Mouse (Mus musculus) hematopoietic stem cell, adult 5-6 weeks (primary cell): ENCODE results near the gene Dus2. TPM values are rescaled to one million over a fixed set of nuclear protein-coding genes. Genes with fewer than 3 reads are reported as not detected.

ENCODE experiments used
- total RNA-seq: library from RNA; stranded (forward); fragments of 172-1452, 232-1000 nt; gene quantifications from 2 replicates; pipeline ENCODE4 v1.2.3, GENCODE M21; 2017

Dus2 gene
- total RNA-seq, 1 experiment from 2014 or later = 14.4 TPM

Other genes starting within 250 kb of the Dus2 start
- gene Gfod2, start 232.7 kb upstream of the Dus2 start, total RNA-seq = 1.6 and 5.8 TPM in 2 replicates
- gene Ranbp10, start 164.0 kb upstream of the Dus2 start, total RNA-seq = 7.1 and 10.3 TPM in 2 replicates
- gene Tsnaxip1, start 163.6 kb upstream of the Dus2 start, total RNA-seq = not detected in 2 replicates
- gene Cenpt, start 138.1 kb upstream of the Dus2 start, total RNA-seq = 14.3 and 14.6 TPM in 2 replicates
- gene Thap11, start 136.2 kb upstream of the Dus2 start, total RNA-seq = 25.8 and 28.3 TPM in 2 replicates
- 58.5 and 70.2 TPM in 2 replicates for gene Nutf2, start 130.8 kb upstream of the Dus2 start, total RNA-seq
- gene Edc4, start 110.5 kb upstream of the Dus2 start, total RNA-seq = 23.4 and 40.6 TPM in 2 replicates
- gene Nrn1l, start 97.8 kb upstream of the Dus2 start, total RNA-seq = not detected in 2 replicates
- 23.3 and 27.5 TPM in 2 replicates for gene Pskh1, start 90.9 kb upstream of the Dus2 start, total RNA-seq
- gene Ctrl, start 57.5 kb upstream of the Dus2 start, total RNA-seq = not detected in 2 replicates
- 38.8 and 79.5 TPM in 2 replicates for gene Psmb10, start 52.9 kb upstream of the Dus2 start, total RNA-seq
- not detected in 2 replicates for gene Lcat, start 48.0 kb upstream of the Dus2 start, total RNA-seq
- 1.4 and 8.0 TPM in 2 replicates for gene Slc12a4, start 25.2 kb upstream of the Dus2 start, total RNA-seq
- gene Dpep3, start 11.9 kb upstream of the Dus2 start, total RNA-seq = not detected in 2 replicates
- not detected in 2 replicates for gene Dpep2nb, start 14.6 kb downstream of the Dus2 start, total RNA-seq
- 10.1 and 12.8 TPM in 2 replicates for gene Ddx28, start 20.5 kb downstream of the Dus2 start, total RNA-seq
- gene Nfatc3, start 67.5 kb downstream of the Dus2 start, total RNA-seq = 34.5 and 42.0 TPM in 2 replicates
- gene Esrp2, start 145.6 kb downstream of the Dus2 start, total RNA-seq = not detected in 2 replicates
- gene Pla2g15, start 159.1 kb downstream of the Dus2 start, total RNA-seq = 7.9 and 16.3 TPM in 2 replicates
- 21.6 and 23.8 TPM in 2 replicates for gene Slc7a6, start 177.5 kb downstream of the Dus2 start, total RNA-seq
- gene Slc7a6os, start 219.6 kb downstream of the Dus2 start, total RNA-seq = 42.8 and 50.0 TPM in 2 replicates
- 26.3 and 34.3 TPM in 2 replicates for gene Prmt7, start 219.6 kb downstream of the Dus2 start, total RNA-seq